Mouse (Mus musculus): ENCODE measurements around the gene Ccr9.

DNA sequence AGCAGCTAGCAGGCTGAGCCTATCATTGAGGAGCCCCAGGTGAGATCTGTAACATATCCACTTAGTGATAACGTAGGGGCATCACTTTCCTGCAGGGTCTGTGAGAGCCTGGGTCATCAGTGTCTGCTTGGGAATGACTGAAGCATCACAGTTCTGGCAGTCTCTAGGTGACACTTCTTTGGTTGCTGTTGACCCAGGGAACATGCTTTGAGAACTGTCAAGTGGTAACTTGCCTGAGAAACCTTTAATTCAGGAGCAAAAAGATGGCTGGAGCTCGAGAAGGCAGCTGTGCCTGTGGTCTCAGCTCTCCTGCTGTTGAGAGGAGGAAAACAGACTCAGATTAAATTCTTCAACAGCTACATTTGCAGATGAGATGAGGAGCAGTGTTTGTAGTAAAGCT lies 79.1 kb downstream of the Ccr9 start:
- no peak for TF ChIP-seq GATA1 (IDR thresholded peaks at IDR 0.05; ENCODE audit: borderline replicate concordance, low read length)
- no peak for TF ChIP-seq FLI1 (IDR thresholded peaks at IDR 0.05; ENCODE audit: low read length)
